Mouse (Mus musculus) monocyte, adult 5-6 weeks (primary cell): ENCODE data around the gene Hmox2. TPM values are rescaled to one million over a fixed set of nuclear protein-coding genes. Genes with fewer than 3 reads are reported as not detected.

ENCODE experiments used
- ATAC-seq: fragments of 153-309, 156-312 bp; replicated peaks from 2 replicates; pipeline ENCODE4 v1.8.0; 2017; ENCODE audit warnings: mild to moderate bottlenecking; ENCODE audit not compliant: low TSS enrichment, insufficient number of reproducible peaks, severe bottlenecking, poor library complexity, low FRiP score
- total RNA-seq: library from RNA; stranded (forward); fragments of 200-1000, 200-491, 200-594 nt; gene quantifications from 3 replicates; pipeline ENCODE4 v1.2.3, GENCODE M21; 2017

Gene Hmox2
- total RNA-seq, 1 experiment from 2014 or later, result 103 TPM

- no peak for ATAC-seq
These were observed 47.3 kb downstream of the Hmox2 start for GRCm38 (mm10) chr16:4773289-4773970.

GRCm38 (mm10) chr16:4777171-4777904 is 51.2 kb downstream of the Hmox2 start:
- peak; percentile 28; the same call in 1 of the 2 replicates for ATAC-seq

GRCm38 (mm10) chr16:4777905-4778609 is 51.9 kb downstream of the Hmox2 start:
- ATAC-seq, result 0 out of 2 replicates have a peak, but pooled peaks have one; percentile 5

GRCm38 (mm10) chr16:4778940-4779339 is 52.8 kb downstream of the Hmox2 start:
- no peak for ATAC-seq

DNA sequence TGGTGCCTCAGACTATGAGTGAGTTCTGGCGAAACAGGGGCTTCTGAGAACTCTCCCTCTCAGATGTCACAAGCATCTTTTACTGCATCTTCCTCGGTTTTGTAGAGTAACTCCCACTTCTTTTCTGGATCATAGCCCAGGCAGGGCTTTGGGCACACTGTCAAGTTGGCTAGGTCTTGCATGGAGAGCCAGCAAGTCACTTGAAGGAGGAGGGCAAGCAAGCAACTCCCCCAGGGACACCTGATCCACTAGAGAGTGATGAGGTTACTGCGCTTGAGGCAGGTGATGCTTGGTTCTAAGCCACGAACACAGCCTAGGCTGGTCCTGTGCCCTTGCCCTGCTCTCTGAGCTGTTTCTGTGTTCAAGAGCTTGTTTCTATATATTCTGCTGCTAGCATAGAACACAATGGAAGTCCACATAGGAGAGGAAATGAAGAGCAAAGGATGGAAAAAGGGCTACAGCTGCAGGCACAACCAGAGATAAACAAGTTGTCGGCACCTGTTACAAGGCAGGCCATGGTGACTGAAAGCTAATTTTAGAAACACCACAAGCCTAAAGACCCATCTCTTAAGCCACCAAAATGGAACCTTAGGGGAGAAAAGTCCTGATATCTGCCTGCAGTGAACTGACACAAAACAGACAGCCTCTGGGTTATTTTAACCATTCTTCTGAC is 55.5 kb downstream of the Hmox2 start:
- ATAC-seq, result no peak

DNA sequence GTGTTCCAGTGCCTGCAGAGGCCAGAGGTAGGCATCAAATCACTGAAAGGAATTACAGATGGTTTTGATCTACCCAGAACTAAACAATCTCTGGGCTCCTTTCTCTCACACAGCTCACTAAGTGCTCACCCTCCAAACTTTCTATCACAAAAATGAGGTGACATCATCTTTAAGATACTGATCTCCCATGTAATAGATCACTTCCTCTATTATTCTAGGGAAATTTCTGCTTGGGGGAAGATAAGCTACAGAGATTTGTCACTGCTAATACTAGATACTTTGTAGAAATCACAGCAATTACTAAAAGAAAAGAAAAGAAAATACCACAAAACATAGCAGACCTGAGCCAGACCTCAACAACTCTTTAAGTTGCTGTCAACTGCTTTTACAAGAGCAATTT is 56.4 kb downstream of the Hmox2 start:
- no peak for ATAC-seq

- no peak for ATAC-seq
These were observed 59.5 kb downstream of the Hmox2 start for GRCm38 (mm10) chr16:4785706-4786105.

DNA sequence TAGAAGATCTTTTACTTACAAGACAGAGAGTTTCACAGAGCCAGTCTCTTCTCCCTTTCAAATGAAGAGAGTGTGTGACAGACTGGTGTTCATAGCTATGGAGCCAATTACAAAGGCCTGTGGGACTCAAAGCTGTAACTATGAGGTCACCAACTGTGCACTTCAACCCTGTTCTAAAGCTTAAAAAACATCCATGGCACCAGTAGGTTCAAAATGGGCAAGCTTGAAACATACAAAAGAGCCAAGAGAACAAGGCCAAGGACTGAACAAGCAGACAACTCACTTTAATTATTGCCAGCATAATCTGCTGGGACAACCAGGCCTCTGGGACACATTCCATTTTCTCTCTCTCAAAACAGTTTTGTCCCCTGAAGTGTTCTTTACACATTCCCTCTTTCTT is 62.0 kb downstream of the Hmox2 start:
- ATAC-seq, result no peak

DNA sequence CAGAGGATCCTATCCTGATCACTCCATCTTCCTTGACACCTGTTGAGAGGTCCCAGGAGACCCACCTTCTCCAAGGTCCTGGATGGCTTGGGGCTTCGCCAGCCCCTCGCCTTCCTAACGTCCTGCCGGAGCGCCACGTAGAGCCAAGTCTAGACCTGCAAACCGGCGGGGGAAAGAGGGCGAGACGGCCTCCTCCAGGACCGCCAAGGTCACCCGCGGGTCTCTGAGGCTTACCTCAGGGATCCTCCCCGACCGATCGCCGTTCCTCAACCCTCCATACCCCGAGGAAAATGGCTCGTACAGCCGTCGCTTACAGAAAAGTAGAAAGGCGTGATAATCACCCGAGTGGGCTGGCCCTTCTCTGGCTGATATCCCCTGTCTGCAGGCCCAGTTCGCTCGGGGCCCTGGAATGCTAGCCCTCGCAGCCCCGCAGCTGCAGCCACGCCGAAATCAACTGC is 63.2 kb downstream of the Hmox2 start:
- peak; percentile 4; the same call in 1 of the 2 replicates for ATAC-seq

GRCm38 (mm10) chr16:4789810-4790559 is 63.8 kb downstream of the Hmox2 start, which contains the start of gene Cdip1:
Gene Cdip1 (minus strand): TSS chr16:4790292.
- ATAC-seq, result peak; percentile 94

GRCm38 (mm10) chr16:4791332-4791731 is 65.2 kb downstream of the Hmox2 start:
- ATAC-seq, result no peak

GRCm38 (mm10) chr16:4796631-4797030 is 70.5 kb downstream of the Hmox2 start:
- no peak for ATAC-seq

Other genes with a start within 250 kb of the Hmox2 start
- 0.29 to 0.38 TPM in 2 of 3 replicates, not detected in the other for gene Srl, start 184.5 kb upstream of the Hmox2 start, total RNA-seq
- gene Tfap4, start 166.5 kb upstream of the Hmox2 start, total RNA-seq, result 2.7 to 14.0 TPM (median 4.0 TPM) in 3 replicates
- 0.19 to 0.76 TPM (median 0.64 TPM) in 3 replicates for gene Glis2, start 131.6 kb upstream of the Hmox2 start, total RNA-seq
- gene Pam16, start 101.4 kb upstream of the Hmox2 start, total RNA-seq, result 5.1 to 18.7 TPM (median 14.8 TPM) in 3 replicates
- gene Vasn, start 86.4 kb upstream of the Hmox2 start, total RNA-seq, result 0.19 to 0.43 TPM (median 0.39 TPM) in 3 replicates
- 25.9 to 34.1 TPM (median 26.3 TPM) in 3 replicates for gene Dnaja3, start 86.4 kb upstream of the Hmox2 start, total RNA-seq
- 28.4 to 62.6 TPM (median 29.8 TPM) in 3 replicates for gene Coro7, start 46.6 kb upstream of the Hmox2 start, total RNA-seq
- 3.7 to 12.2 TPM (median 6.1 TPM) in 3 replicates for gene Nmral1, start 7.0 kb upstream of the Hmox2 start, total RNA-seq
- 14.5 to 29.4 TPM (median 16.6 TPM) in 3 replicates for gene Cdip1, start 63.9 kb downstream of the Hmox2 start, total RNA-seq
- 1.3 TPM in 1 of 3 replicates, not detected in the others for gene 4930562C15Rik, start 109.1 kb downstream of the Hmox2 start, total RNA-seq
- gene Ubald1, start 154.0 kb downstream of the Hmox2 start, total RNA-seq, result 11.3 to 32.6 TPM (median 13.8 TPM) in 3 replicates
- 29.3 to 42.2 TPM (median 41.6 TPM) in 3 replicates for gene Mgrn1, start 159.9 kb downstream of the Hmox2 start, total RNA-seq
- gene Nudt16l1, start 212.4 kb downstream of the Hmox2 start, total RNA-seq, result 12.0 to 18.7 TPM (median 17.1 TPM) in 3 replicates
- 54.3 to 76.7 TPM (median 64.0 TPM) in 3 replicates for gene Anks3, start 237.8 kb downstream of the Hmox2 start, total RNA-seq